Mouse (Mus musculus) cortical plate, adult 2 months (tissue): ENCODE results near the gene Fam71a.

Experiments used
- CTCF ChIP-seq: fragments of 200-500 bp; IDR thresholded peaks from 2 replicates; pipeline ENCODE4 v1.5.1; 2011; ENCODE audit warnings: mild to moderate bottlenecking, control low read depth, low read length; ENCODE audit not compliant: insufficient read depth; ENCODE audit errors: extremely low read depth
- POLR2A ChIP-seq: fragments of 200-500 bp; IDR thresholded peaks from 2 replicates; pipeline ENCODE4 v1.6.1; 2011; ENCODE audit warnings: mild to moderate bottlenecking, low read length, control low read depth; ENCODE audit not compliant: insufficient read depth; ENCODE audit errors: extremely low read depth

- TF ChIP-seq POLR2A (no peak), CTCF (no peak)
Measured at GRCm38 (mm10) chr1:191170444-191170843, 5.8 kb upstream of the Fam71a start.
